Mouse (Mus musculus): ENCODE data around the gene Myo1e.

DNA sequence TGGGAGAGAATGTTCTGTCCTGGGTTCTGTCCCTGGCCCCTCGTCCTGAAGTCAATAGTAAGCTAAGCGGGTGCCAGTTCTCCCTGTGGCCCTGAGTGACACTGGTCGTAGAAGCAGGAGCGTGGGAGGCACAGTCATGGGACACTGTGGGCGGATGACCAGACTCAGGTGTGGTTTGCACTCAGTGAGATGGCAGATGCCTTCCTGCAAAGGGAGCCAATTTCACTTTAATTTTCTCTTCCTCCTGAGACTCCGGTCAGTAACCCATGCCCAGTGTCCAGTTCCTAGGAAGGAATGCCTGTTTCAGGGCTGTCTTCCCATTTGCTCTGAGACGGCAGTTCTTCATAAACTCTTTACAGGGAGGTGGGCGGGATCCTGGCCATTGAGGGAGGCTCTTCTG is 36.1 kb downstream of the Myo1e start:
- TF ChIP-seq CTCF (IDR thresholded peaks at IDR 0.05; ENCODE audit: low read depth) (no peak), EP300 (optimal IDR thresholded peaks at IDR 0.05) (no peak)

Data from stomach, postnatal 0 days (tissue).